Mouse (Mus musculus): ENCODE measurements around the gene Bri3. TPM values are rescaled to one million over a fixed set of nuclear protein-coding genes. Genes with fewer than 3 reads are reported as not detected.

The Bri3 gene
- polyA plus RNA-seq, 1 experiment from 2014 or later = 93.6 TPM

GRCm38 (mm10) chr5:144288391-144288790 is 44.2 kb downstream of the Bri3 start:
- no peak overlapping the region for H3K4me2 ChIP-seq (ENCODE audit: low read depth, low read length)
- WGBS = 86% methylated on average over 9 of the region's 9 CpGs
- H3K9ac ChIP-seq (ENCODE audit: low read length) = no peak overlapping the region
- H3K9me3 ChIP-seq (replicated peaks; ENCODE audit: control insufficient read depth, low read length) = no peaks in the 10 kb centered on the region
- H3K4me1 ChIP-seq (ENCODE audit: control insufficient read depth, insufficient read depth, low read length) = peaks cover 13% of the 10 kb centered on the region
- no peaks in the 10 kb centered on the region for H3K36me3 ChIP-seq (ENCODE audit: control insufficient read depth, insufficient read depth, low read length)
- H3K27me3 ChIP-seq (ENCODE audit: control insufficient read depth, insufficient read depth, low read length) = no peaks in the 10 kb centered on the region
- ATAC-seq (ENCODE audit: insufficient read depth, low FRiP score) = no peak
- no peak overlapping the region for H3K4me3 ChIP-seq (replicated peaks; ENCODE audit: low read length)
- H3K27ac ChIP-seq (ENCODE audit: low read length) = no peak overlapping the region

- Histone ChIP-seq H3K9me3 (replicated peaks; ENCODE audit: control insufficient read depth, low read length) (no peaks in the 10 kb centered on the region), H3K4me2 (ENCODE audit: low read depth, low read length) (no peak overlapping the region), H3K9ac (ENCODE audit: low read length) (no peak overlapping the region), H3K27me3 (ENCODE audit: control insufficient read depth, insufficient read depth, low read length) (no peaks in the 10 kb centered on the region), H3K27ac (ENCODE audit: low read length) (peak overlapping the region; percentile 57), H3K4me1 (ENCODE audit: control insufficient read depth, insufficient read depth, low read length) (peaks cover 10% of the 10 kb centered on the region; the same call in 1 of the 2 replicates), H3K4me3 (replicated peaks; ENCODE audit: low read length) (no peak overlapping the region), H3K36me3 (ENCODE audit: control insufficient read depth, insufficient read depth, low read length) (no peaks in the 10 kb centered on the region)
- 68% methylated on average over 4 of the region's 4 CpGs for WGBS
- peak; percentile 86 for ATAC-seq (ENCODE audit: insufficient read depth, low FRiP score)
Measured at GRCm38 (mm10) chr5:144289769-144290440, 45.7 kb downstream of the Bri3 start.

- Histone ChIP-seq H3K27ac (ENCODE audit: low read length) (0 out of 2 replicates have a peak overlapping the region, but pooled peaks have one; percentile 30), H3K36me3 (ENCODE audit: control insufficient read depth, insufficient read depth, low read length) (no peaks in the 10 kb centered on the region), H3K9me3 (replicated peaks; ENCODE audit: control insufficient read depth, low read length) (no peaks in the 10 kb centered on the region), H3K4me2 (ENCODE audit: low read depth, low read length) (no peak overlapping the region), H3K9ac (ENCODE audit: low read length) (no peak overlapping the region), H3K4me3 (replicated peaks; ENCODE audit: low read length) (no peak overlapping the region), H3K4me1 (ENCODE audit: control insufficient read depth, insufficient read depth, low read length) (peaks cover 10% of the 10 kb centered on the region; the same call in 1 of the 2 replicates), H3K27me3 (ENCODE audit: control insufficient read depth, insufficient read depth, low read length) (no peaks in the 10 kb centered on the region)
- ATAC-seq (ENCODE audit: insufficient read depth, low FRiP score) = no peak
- 59% methylated on average over 7 of the region's 7 CpGs for WGBS
Measured at GRCm38 (mm10) chr5:144294908-144295307, 50.7 kb downstream of the Bri3 start.

GRCm38 (mm10) chr5:144295357-144295756 is 51.1 kb downstream of the Bri3 start:
- no peak overlapping the region for H3K4me2 ChIP-seq (ENCODE audit: low read depth, low read length)
- no peak overlapping the region for H3K27ac ChIP-seq (ENCODE audit: low read length)
- H3K9me3 ChIP-seq (replicated peaks; ENCODE audit: control insufficient read depth, low read length) = no peaks in the 10 kb centered on the region
- H3K4me3 ChIP-seq (replicated peaks; ENCODE audit: low read length) = no peak overlapping the region
- H3K9ac ChIP-seq (ENCODE audit: low read length) = no peak overlapping the region
- 78% methylated on average over 1 of the region's 1 CpGs for WGBS
- no peaks in the 10 kb centered on the region for H3K27me3 ChIP-seq (ENCODE audit: control insufficient read depth, insufficient read depth, low read length)
- no peak for ATAC-seq (ENCODE audit: insufficient read depth, low FRiP score)
- H3K36me3 ChIP-seq (ENCODE audit: control insufficient read depth, insufficient read depth, low read length) = no peaks in the 10 kb centered on the region
- peaks cover 9% of the 10 kb centered on the region; the same call in 1 of the 2 replicates for H3K4me1 ChIP-seq (ENCODE audit: control insufficient read depth, insufficient read depth, low read length)

- ATAC-seq (ENCODE audit: insufficient read depth, low FRiP score) = peak; percentile 72
Measured at GRCm38 (mm10) chr5:144296090-144296604, 51.9 kb downstream of the Bri3 start.

GRCm38 (mm10) chr5:144303071-144303470 is 58.8 kb downstream of the Bri3 start:
- H3K9ac ChIP-seq (ENCODE audit: low read length) = no peak overlapping the region
- H3K36me3 ChIP-seq (ENCODE audit: control insufficient read depth, insufficient read depth, low read length) = no peaks in the 10 kb centered on the region
- H3K4me3 ChIP-seq (replicated peaks; ENCODE audit: low read length) = no peak overlapping the region
- H3K4me1 ChIP-seq (ENCODE audit: control insufficient read depth, insufficient read depth, low read length) = no peaks in the 10 kb centered on the region
- H3K27ac ChIP-seq (ENCODE audit: low read length) = no peak overlapping the region
- H3K9me3 ChIP-seq (replicated peaks; ENCODE audit: control insufficient read depth, low read length) = no peaks in the 10 kb centered on the region
- WGBS = 84% methylated on average over 2 of the region's 2 CpGs
- H3K27me3 ChIP-seq (ENCODE audit: control insufficient read depth, insufficient read depth, low read length) = no peaks in the 10 kb centered on the region
- no peak overlapping the region for H3K4me2 ChIP-seq (ENCODE audit: low read depth, low read length)
- no peak for ATAC-seq (ENCODE audit: insufficient read depth, low FRiP score)

More at GRCm38 (mm10) chr5:144296090-144296604, 51.9 kb downstream of the Bri3 start:
- WGBS = 62% methylated on average over 7 of the region's 7 CpGs
- Histone ChIP-seq H3K4me1 (ENCODE audit: control insufficient read depth, insufficient read depth, low read length) (0 out of 2 replicates have a peak, but pooled peaks cover 5% of the 10 kb centered on the region), H3K27me3 (ENCODE audit: control insufficient read depth, insufficient read depth, low read length) (no peaks in the 10 kb centered on the region), H3K4me2 (ENCODE audit: low read depth, low read length) (no peak overlapping the region), H3K36me3 (ENCODE audit: control insufficient read depth, insufficient read depth, low read length) (no peaks in the 10 kb centered on the region), H3K9ac (ENCODE audit: low read length) (no peak overlapping the region), H3K4me3 (replicated peaks; ENCODE audit: low read length) (no peak overlapping the region), H3K27ac (ENCODE audit: low read length) (peak overlapping the region; percentile 66), H3K9me3 (replicated peaks; ENCODE audit: control insufficient read depth, low read length) (no peaks in the 10 kb centered on the region)

- no peaks in the 10 kb centered on the region for H3K9me3 ChIP-seq (replicated peaks; ENCODE audit: control insufficient read depth, low read length)
- WGBS = 81% methylated on average over 4 of the region's 4 CpGs
- H3K4me2 ChIP-seq (ENCODE audit: low read depth, low read length) = no peak overlapping the region
- no peak overlapping the region for H3K27ac ChIP-seq (ENCODE audit: low read length)
- ATAC-seq (ENCODE audit: insufficient read depth, low FRiP score) = no peak
- H3K9ac ChIP-seq (ENCODE audit: low read length) = no peak overlapping the region
- H3K4me3 ChIP-seq (replicated peaks; ENCODE audit: low read length) = no peak overlapping the region
- H3K4me1 ChIP-seq (ENCODE audit: control insufficient read depth, insufficient read depth, low read length) = no peaks in the 10 kb centered on the region
- H3K27me3 ChIP-seq (ENCODE audit: control insufficient read depth, insufficient read depth, low read length) = no peaks in the 10 kb centered on the region
- H3K36me3 ChIP-seq (ENCODE audit: control insufficient read depth, insufficient read depth, low read length) = no peaks in the 10 kb centered on the region
Measured at GRCm38 (mm10) chr5:144308929-144309328, 64.7 kb downstream of the Bri3 start.

- H3K4me3 ChIP-seq (replicated peaks; ENCODE audit: low read length) = no peak overlapping the region
- H3K27me3 ChIP-seq (ENCODE audit: control insufficient read depth, insufficient read depth, low read length) = no peaks in the 10 kb centered on the region
- no peaks in the 10 kb centered on the region for H3K36me3 ChIP-seq (ENCODE audit: control insufficient read depth, insufficient read depth, low read length)
- H3K4me2 ChIP-seq (ENCODE audit: low read depth, low read length) = no peak overlapping the region
- WGBS = 70% methylated on average over 7 of the region's 7 CpGs
- ATAC-seq (ENCODE audit: insufficient read depth, low FRiP score) = no peak
- 0 out of 2 replicates have a peak, but pooled peaks cover 5% of the 10 kb centered on the region for H3K4me1 ChIP-seq (ENCODE audit: control insufficient read depth, insufficient read depth, low read length)
- H3K27ac ChIP-seq (ENCODE audit: low read length) = no peak overlapping the region
- H3K9me3 ChIP-seq (replicated peaks; ENCODE audit: control insufficient read depth, low read length) = no peaks in the 10 kb centered on the region
- H3K9ac ChIP-seq (ENCODE audit: low read length) = no peak overlapping the region
Measured at GRCm38 (mm10) chr5:144312183-144312582, 67.9 kb downstream of the Bri3 start.

GRCm38 (mm10) chr5:144313335-144313734 is 69.1 kb downstream of the Bri3 start:
- H3K9me3 ChIP-seq (replicated peaks; ENCODE audit: control insufficient read depth, low read length) = no peaks in the 10 kb centered on the region
- H3K27ac ChIP-seq (ENCODE audit: low read length) = peak overlapping the region; percentile 16
- no peak for ATAC-seq (ENCODE audit: insufficient read depth, low FRiP score)
- 19% methylated on average over 5 of the region's 5 CpGs for WGBS
- H3K9ac ChIP-seq (ENCODE audit: low read length) = no peak overlapping the region
- no peak overlapping the region for H3K4me3 ChIP-seq (replicated peaks; ENCODE audit: low read length)
- H3K27me3 ChIP-seq (ENCODE audit: control insufficient read depth, insufficient read depth, low read length) = no peaks in the 10 kb centered on the region
- no peaks in the 10 kb centered on the region for H3K36me3 ChIP-seq (ENCODE audit: control insufficient read depth, insufficient read depth, low read length)
- no peak overlapping the region for H3K4me2 ChIP-seq (ENCODE audit: low read depth, low read length)
- peaks cover 11% of the 10 kb centered on the region; the same call in 1 of the 2 replicates for H3K4me1 ChIP-seq (ENCODE audit: control insufficient read depth, insufficient read depth, low read length)
